Mouse (Mus musculus): ENCODE measurements around the gene Dhx36. TPM values are rescaled to one million over a fixed set of nuclear protein-coding genes. Genes with fewer than 3 reads are reported as not detected.

The Dhx36 gene
- polyA plus RNA-seq, 1 experiment from 2014 or later = 46.6 TPM

GRCm38 (mm10) chr3:62443582-62444194 is 63.1 kb downstream of the Dhx36 start:
- no peaks in the 10 kb centered on the region for H3K27me3 ChIP-seq (replicated peaks; ENCODE audit: control insufficient read depth, insufficient read depth, low read length)
- 0 out of 2 replicates have a peak, but pooled peaks cover 2% of the 10 kb centered on the region for H3K36me3 ChIP-seq (ENCODE audit: control insufficient read depth, insufficient read depth)
- H3K4me2 ChIP-seq (ENCODE audit: low read length) = no peak overlapping the region
- no peaks in the 10 kb centered on the region for H3K4me1 ChIP-seq (replicated peaks; ENCODE audit: control insufficient read depth, insufficient read depth, low read length)
- 86% methylated on average over 12 of the region's 12 CpGs for WGBS
- H3K9ac ChIP-seq (replicated peaks; ENCODE audit: low read depth, low read length) = no peak overlapping the region
- no peak overlapping the region for H3K4me3 ChIP-seq (replicated peaks; ENCODE audit: low read length)
- no peak overlapping the region for H3K27ac ChIP-seq (ENCODE audit: low read length)
- no peaks in the 10 kb centered on the region for H3K9me3 ChIP-seq (ENCODE audit: control insufficient read depth, low read length)
- no peak for ATAC-seq

- ATAC-seq = no peak
- Histone ChIP-seq H3K27me3 (replicated peaks; ENCODE audit: control insufficient read depth, insufficient read depth, low read length) (no peaks in the 10 kb centered on the region), H3K9me3 (ENCODE audit: control insufficient read depth, low read length) (no peaks in the 10 kb centered on the region), H3K36me3 (ENCODE audit: control insufficient read depth, insufficient read depth) (no peaks in the 10 kb centered on the region), H3K4me1 (replicated peaks; ENCODE audit: control insufficient read depth, insufficient read depth, low read length) (no peaks in the 10 kb centered on the region), H3K27ac (ENCODE audit: low read length) (no peak overlapping the region), H3K4me3 (replicated peaks; ENCODE audit: low read length) (no peak overlapping the region), H3K4me2 (ENCODE audit: low read length) (no peak overlapping the region), H3K9ac (replicated peaks; ENCODE audit: low read depth, low read length) (no peak overlapping the region)
- WGBS = 27% methylated on average over 5 of the region's 5 CpGs
Observed at GRCm38 (mm10) chr3:62440431-62440969, 66.3 kb downstream of the Dhx36 start.

GRCm38 (mm10) chr3:62435923-62436322 is 70.9 kb downstream of the Dhx36 start:
- no peak overlapping the region for H3K4me2 ChIP-seq (ENCODE audit: low read length)
- no peaks in the 10 kb centered on the region for H3K27me3 ChIP-seq (replicated peaks; ENCODE audit: control insufficient read depth, insufficient read depth, low read length)
- H3K9ac ChIP-seq (replicated peaks; ENCODE audit: low read depth, low read length) = no peak overlapping the region
- H3K27ac ChIP-seq (ENCODE audit: low read length) = no peak overlapping the region
- H3K4me3 ChIP-seq (replicated peaks; ENCODE audit: low read length) = no peak overlapping the region
- H3K4me1 ChIP-seq (replicated peaks; ENCODE audit: control insufficient read depth, insufficient read depth, low read length) = no peaks in the 10 kb centered on the region
- H3K36me3 ChIP-seq (ENCODE audit: control insufficient read depth, insufficient read depth) = no peaks in the 10 kb centered on the region
- no peak for ATAC-seq
- no peaks in the 10 kb centered on the region for H3K9me3 ChIP-seq (ENCODE audit: control insufficient read depth, low read length)

- no peak for ATAC-seq
- Histone ChIP-seq H3K9me3 (ENCODE audit: control insufficient read depth, low read length) (no peaks in the 10 kb centered on the region), H3K27ac (ENCODE audit: low read length) (no peak overlapping the region), H3K4me3 (replicated peaks; ENCODE audit: low read length) (no peak overlapping the region), H3K4me1 (replicated peaks; ENCODE audit: control insufficient read depth, insufficient read depth, low read length) (no peaks in the 10 kb centered on the region), H3K36me3 (ENCODE audit: control insufficient read depth, insufficient read depth) (no peaks in the 10 kb centered on the region), H3K4me2 (ENCODE audit: low read length) (no peak overlapping the region), H3K9ac (replicated peaks; ENCODE audit: low read depth, low read length) (no peak overlapping the region), H3K27me3 (replicated peaks; ENCODE audit: control insufficient read depth, insufficient read depth, low read length) (no peaks in the 10 kb centered on the region)
- WGBS = 78% methylated on average over 4 of the region's 4 CpGs
Observed at GRCm38 (mm10) chr3:62433675-62434074, 73.1 kb downstream of the Dhx36 start.

- peak overlapping the region; percentile 56; the same call in 1 of the 2 replicates for H3K27ac ChIP-seq (ENCODE audit: low read length)
- WGBS = 85% methylated on average over 6 of the region's 6 CpGs
- ATAC-seq = peak; percentile 58
Observed at GRCm38 (mm10) chr3:62418387-62419138, 88.2 kb downstream of the Dhx36 start.

More at GRCm38 (mm10) chr3:62418387-62419138, 88.2 kb downstream of the Dhx36 start:
- H3K4me1 ChIP-seq (replicated peaks; ENCODE audit: control insufficient read depth, insufficient read depth, low read length) = no peaks in the 10 kb centered on the region
- H3K9me3 ChIP-seq (ENCODE audit: control insufficient read depth, low read length) = no peaks in the 10 kb centered on the region
- no peak overlapping the region for H3K9ac ChIP-seq (replicated peaks; ENCODE audit: low read depth, low read length)
- H3K27me3 ChIP-seq (replicated peaks; ENCODE audit: control insufficient read depth, insufficient read depth, low read length) = no peaks in the 10 kb centered on the region
- no peaks in the 10 kb centered on the region for H3K36me3 ChIP-seq (ENCODE audit: control insufficient read depth, insufficient read depth)
- no peak overlapping the region for H3K4me2 ChIP-seq (ENCODE audit: low read length)
- H3K4me3 ChIP-seq (replicated peaks; ENCODE audit: low read length) = no peak overlapping the region

Other genes with a start within 250 kb of the Dhx36 start
- 15.6 and 18.1 TPM in 2 replicates for gene Arhgef26, start 168.7 kb downstream of the Dhx36 start, polyA plus RNA-seq (2015; fragmentation: Nextera tagmentation; extraction: Ambion mirVana)
- 2.7 and 3.8 TPM in 2 replicates for gene Gpr149, start 98.1 kb upstream of the Dhx36 start, polyA plus RNA-seq (2015; fragmentation: Nextera tagmentation; extraction: Ambion mirVana)

Measured in forebrain, embryonic 16.5 days (tissue).